Mouse (Mus musculus) ES-CJ7 (cell line): ENCODE measurements at regions not wholly inside any gene's neighbourhood (a gene's known extent, or its start where the extent isn't known, plus 50 kb on each side); places are given as distances from the start of the nearest gene placed in this dataset.
A peak's percentile ranks its signal among the peaks of the same experiment; 100 is the strongest.
"Not testable (repeated sequence)": the region's sequence is repeated elsewhere in the genome, so short reads cannot be mapped to it uniquely, and the experiment has no call there.

Experiments
- DNase-seq: peaks from one replicate; pipeline ENCODE4 v3.0.0; 2011; ENCODE audit warnings: low read depth, low spot score

GRCm38 (mm10) chr6:31132396-31133190 is 173.7 kb upstream of the Klf14 start:
- DNase-seq = no peak

- no peak for DNase-seq
These were observed 175.2 kb upstream of the Klf14 start for GRCm38 (mm10) chr6:31133896-31134735.

- DNase-seq = no peak
These were observed 175.8 kb upstream of the Klf14 start for GRCm38 (mm10) chr6:31134736-31135077.

GRCm38 (mm10) chr6:31135580-31135979 is 176.7 kb upstream of the Klf14 start:
- DNase-seq = no peak

GRCm38 (mm10) chr6:31136895-31137294 is 178.0 kb upstream of the Klf14 start:
- DNase-seq = peak; percentile 68

GRCm38 (mm10) chr6:31137351-31137750 is 178.5 kb upstream of the Klf14 start:
- DNase-seq = no peak

GRCm38 (mm10) chr6:31140000-31140399 is 181.1 kb upstream of the Klf14 start:
- DNase-seq = no peak

- no peak for DNase-seq
These were observed 181.7 kb upstream of the Klf14 start for GRCm38 (mm10) chr6:31140593-31140992.

GRCm38 (mm10) chr6:31141486-31141885 is 182.6 kb upstream of the Klf14 start:
- DNase-seq = no peak

GRCm38 (mm10) chr6:31142479-31143007 is 183.7 kb upstream of the Klf14 start:
- not testable (repeated sequence) for DNase-seq

- no peak for DNase-seq
These were observed 186.8 kb upstream of the Klf14 start for GRCm38 (mm10) chr6:31145687-31146086.

- peak; percentile 14 for DNase-seq
These were observed 187.9 kb upstream of the Klf14 start for GRCm38 (mm10) chr6:31146779-31147178.

GRCm38 (mm10) chr6:31147682-31148081 is 188.8 kb upstream of the Klf14 start:
- no peak for DNase-seq

GRCm38 (mm10) chr6:31148311-31148856 is 189.5 kb upstream of the Klf14 start:
- DNase-seq = no peak

- no peak for DNase-seq
These were observed 190.3 kb upstream of the Klf14 start for GRCm38 (mm10) chr6:31149164-31149563.

GRCm38 (mm10) chr6:31150416-31150815 is 191.5 kb upstream of the Klf14 start:
- DNase-seq = no peak

GRCm38 (mm10) chr6:31155857-31156256 is 197.0 kb upstream of the Klf14 start:
- peak; percentile 19 for DNase-seq

GRCm38 (mm10) chr6:31156999-31157398 is 198.1 kb upstream of the Klf14 start:
- no peak for DNase-seq

GRCm38 (mm10) chr6:31157429-31157828 is 198.6 kb upstream of the Klf14 start:
- no peak for DNase-seq

GRCm38 (mm10) chr6:31158648-31159047 is 199.8 kb upstream of the Klf14 start:
- DNase-seq = no peak

- DNase-seq = no peak
These were observed 200.4 kb upstream of the Klf14 start for GRCm38 (mm10) chr6:31159240-31159639.

- DNase-seq = no peak
These were observed 201.2 kb upstream of the Klf14 start for GRCm38 (mm10) chr6:31159935-31160670.
